Mouse (Mus musculus): Measurements from ENCODE around the gene Mms19.
A peak's percentile ranks its signal among the peaks of the same experiment; 100 is the strongest.
"Not testable (repeated sequence)": the region's sequence is repeated elsewhere in the genome, so short reads cannot be mapped to it uniquely, and the experiment has no call there.

The Mms19 gene

GRCm38 (mm10) chr19:41933179-41934086 lies 47.5 kb downstream of the Mms19 start, which contains the start of the genes Exosc1 and Zdhhc16:
TSS of gene Exosc1 (minus strand) at chr19:41933423.
TSS of gene Zdhhc16 (plus strand) at chr19:41933480.
- peak; percentile 96 to 98 for DNase-seq (ENCODE audit: low spot score in 2 of 2)

GRCm38 (mm10) chr19:41932686-41933085 lies 48.3 kb downstream of the Mms19 start:
- no peak for DNase-seq (ENCODE audit: low spot score in 2 of 2)

- no peak for DNase-seq (ENCODE audit: low spot score in 2 of 2)
These were observed 60.4 kb downstream of the Mms19 start for GRCm38 (mm10) chr19:41920412-41921067.

- no peak for DNase-seq (ENCODE audit: low spot score in 2 of 2)
These were observed 61.5 kb downstream of the Mms19 start for GRCm38 (mm10) chr19:41919471-41919870.

GRCm38 (mm10) chr19:41916853-41917252 lies 64.1 kb downstream of the Mms19 start:
- DNase-seq (ENCODE audit: low spot score in 2 of 2) = no peak

- no peak for DNase-seq (ENCODE audit: low spot score in 2 of 2)
These were observed 65.7 kb downstream of the Mms19 start for GRCm38 (mm10) chr19:41915294-41915693.

GRCm38 (mm10) chr19:41914592-41914882 lies 66.4 kb downstream of the Mms19 start:
- not testable (repeated sequence) for DNase-seq (ENCODE audit: low spot score in 2 of 2)

GRCm38 (mm10) chr19:41913774-41914591 lies 67.0 kb downstream of the Mms19 start:
- DNase-seq (ENCODE audit: low spot score in 2 of 2) = no peak

- peak; percentile 38 to 79 for DNase-seq (ENCODE audit: low spot score in 2 of 2)
These were observed 68.6 kb downstream of the Mms19 start for GRCm38 (mm10) chr19:41912121-41913080.

- peak; percentile 97 to 99 for DNase-seq (ENCODE audit: low spot score in 2 of 2)
These were observed 69.5 kb downstream of the Mms19 start, which contains the start of gene Pgam1 for GRCm38 (mm10) chr19:41911178-41912073. TSS of gene Pgam1 (plus strand) at chr19:41911923.

- no peak for DNase-seq (ENCODE audit: low spot score in 2 of 2)
These were observed 70.6 kb downstream of the Mms19 start for GRCm38 (mm10) chr19:41910396-41910795.

GRCm38 (mm10) chr19:41908736-41909135 lies 72.2 kb downstream of the Mms19 start:
- no peak for DNase-seq (ENCODE audit: low spot score in 2 of 2)

GRCm38 (mm10) chr19:41907079-41907760 lies 73.7 kb downstream of the Mms19 start:
- DNase-seq (ENCODE audit: low spot score in 2 of 2) = no peak

- DNase-seq (ENCODE audit: low spot score in 2 of 2) = no peak
These were observed 74.5 kb downstream of the Mms19 start for GRCm38 (mm10) chr19:41906311-41907078.

- DNase-seq (ENCODE audit: low spot score in 2 of 2) = no peak
These were observed 75.7 kb downstream of the Mms19 start for GRCm38 (mm10) chr19:41905246-41905645.

GRCm38 (mm10) chr19:41902848-41903593 lies 77.9 kb downstream of the Mms19 start:
- DNase-seq (ENCODE audit: low spot score in 2 of 2) = no peak

- DNase-seq (ENCODE audit: low spot score in 2 of 2) = no peak
These were observed 79.3 kb downstream of the Mms19 start for GRCm38 (mm10) chr19:41901696-41902095.

All from spleen, postnatal 4 days (tissue).